Mouse (Mus musculus): ENCODE measurements at regions not wholly inside any gene's neighbourhood (a gene's known extent, or its start where the extent isn't known, plus 50 kb on each side); places are given as distances from the start of the nearest gene placed in this dataset.

GRCm38 (mm10) chr2:103848923-103849700, 51.7 kb upstream of the Caprin1 start:
- no peaks in the 10 kb centered on the region for H3K9me3 ChIP-seq (replicated peaks)
- peak; percentile 48; the same call in 1 of the 2 replicates for ATAC-seq (ENCODE audit: insufficient number of reproducible peaks, low FRiP score)
- no peak overlapping the region for H3K9ac ChIP-seq
- H3K27me3 ChIP-seq (replicated peaks) = no peaks in the 10 kb centered on the region
- H3K4me1 ChIP-seq (replicated peaks) = 0 out of 2 replicates have a peak, but pooled peaks cover 4% of the 10 kb centered on the region
- no peak overlapping the region for H3K27ac ChIP-seq (ENCODE audit: poor library complexity, severe bottlenecking)
- 67% methylated on average over 9 of the region's 9 CpGs for WGBS
- no peaks in the 10 kb centered on the region for H3K36me3 ChIP-seq
- H3K4me2 ChIP-seq = no peak overlapping the region
- H3K4me3 ChIP-seq = no peak overlapping the region

GRCm38 (mm10) chr2:103849766-103850530, 52.5 kb upstream of the Caprin1 start:
- H3K9ac ChIP-seq = no peak overlapping the region
- no peak overlapping the region for H3K4me2 ChIP-seq
- H3K27me3 ChIP-seq (replicated peaks) = no peaks in the 10 kb centered on the region
- no peak overlapping the region for H3K27ac ChIP-seq (ENCODE audit: poor library complexity, severe bottlenecking)
- no peaks in the 10 kb centered on the region for H3K9me3 ChIP-seq (replicated peaks)
- 0 out of 2 replicates have a peak, but pooled peaks cover 4% of the 10 kb centered on the region for H3K4me1 ChIP-seq (replicated peaks)
- no peak for ATAC-seq (ENCODE audit: insufficient number of reproducible peaks, low FRiP score)
- no peaks in the 10 kb centered on the region for H3K36me3 ChIP-seq
- H3K4me3 ChIP-seq = no peak overlapping the region
- 74% methylated on average over 9 of the region's 9 CpGs for WGBS

- Histone ChIP-seq H3K27ac (ENCODE audit: poor library complexity, severe bottlenecking) (no peak overlapping the region), H3K27me3 (replicated peaks) (no peaks in the 10 kb centered on the region), H3K9me3 (replicated peaks) (no peaks in the 10 kb centered on the region), H3K4me3 (no peak overlapping the region), H3K4me2 (no peak overlapping the region), H3K4me1 (replicated peaks) (0 out of 2 replicates have a peak, but pooled peaks cover 4% of the 10 kb centered on the region), H3K9ac (no peak overlapping the region), H3K36me3 (no peaks in the 10 kb centered on the region)
- 64% methylated on average over 5 of the region's 5 CpGs for WGBS
- no peak for ATAC-seq (ENCODE audit: insufficient number of reproducible peaks, low FRiP score)
These were observed 53.0 kb upstream of the Caprin1 start for GRCm38 (mm10) chr2:103850531-103850816.

GRCm38 (mm10) chr2:103851171-103851570, 53.7 kb upstream of the Caprin1 start:
- Histone ChIP-seq H3K4me2 (no peak overlapping the region), H3K27ac (ENCODE audit: poor library complexity, severe bottlenecking) (no peak overlapping the region), H3K36me3 (no peaks in the 10 kb centered on the region), H3K27me3 (replicated peaks) (no peaks in the 10 kb centered on the region), H3K4me1 (replicated peaks) (0 out of 2 replicates have a peak, but pooled peaks cover 4% of the 10 kb centered on the region), H3K4me3 (no peak overlapping the region), H3K9me3 (replicated peaks) (no peaks in the 10 kb centered on the region), H3K9ac (no peak overlapping the region)
- no peak for ATAC-seq (ENCODE audit: insufficient number of reproducible peaks, low FRiP score)
- WGBS = 81% methylated on average over 3 of the region's 3 CpGs

GRCm38 (mm10) chr2:103861226-103861625, 63.8 kb upstream of the Caprin1 start:
- no peak overlapping the region for H3K4me3 ChIP-seq
- ATAC-seq (ENCODE audit: insufficient number of reproducible peaks, low FRiP score) = no peak

GRCm38 (mm10) chr2:103864254-103864653, 66.8 kb upstream of the Caprin1 start:
- Histone ChIP-seq H3K4me3 (no peak overlapping the region), H3K36me3 (no peaks in the 10 kb centered on the region), H3K9ac (no peak overlapping the region), H3K27me3 (replicated peaks) (peaks cover 9% of the 10 kb centered on the region), H3K4me2 (no peak overlapping the region), H3K4me1 (replicated peaks) (no peaks in the 10 kb centered on the region), H3K27ac (ENCODE audit: poor library complexity, severe bottlenecking) (no peak overlapping the region), H3K9me3 (replicated peaks) (peaks cover 8% of the 10 kb centered on the region; the same call in 1 of the 2 replicates)
- WGBS = 63% methylated on average over 2 of the region's 2 CpGs
- ATAC-seq (ENCODE audit: insufficient number of reproducible peaks, low FRiP score) = no peak

More at GRCm38 (mm10) chr2:103861226-103861625, 63.8 kb upstream of the Caprin1 start:
- H3K27me3 ChIP-seq (replicated peaks) = no peaks in the 10 kb centered on the region; the same call in 1 of the 2 replicates
- H3K27ac ChIP-seq (ENCODE audit: poor library complexity, severe bottlenecking) = no peak overlapping the region
- no peaks in the 10 kb centered on the region for H3K36me3 ChIP-seq
- 80% methylated on average over 8 of the region's 8 CpGs for WGBS
- no peak overlapping the region for H3K4me2 ChIP-seq
- H3K9me3 ChIP-seq (replicated peaks) = peaks cover 8% of the 10 kb centered on the region; the same call in 1 of the 2 replicates
- no peak overlapping the region for H3K9ac ChIP-seq
- H3K4me1 ChIP-seq (replicated peaks) = no peaks in the 10 kb centered on the region

GRCm38 (mm10) chr2:103865319-103866171, 68.1 kb upstream of the Caprin1 start:
- no peak overlapping the region for H3K9ac ChIP-seq
- no peak for ATAC-seq (ENCODE audit: insufficient number of reproducible peaks, low FRiP score)
- WGBS = 67% methylated on average over 4 of the region's 4 CpGs
- H3K27me3 ChIP-seq (replicated peaks) = peaks cover 18% of the 10 kb centered on the region
- H3K4me1 ChIP-seq (replicated peaks) = no peaks in the 10 kb centered on the region
- H3K4me2 ChIP-seq = no peak overlapping the region
- no peaks in the 10 kb centered on the region for H3K36me3 ChIP-seq
- H3K4me3 ChIP-seq = no peak overlapping the region
- no peak overlapping the region for H3K27ac ChIP-seq (ENCODE audit: poor library complexity, severe bottlenecking)
- H3K9me3 ChIP-seq (replicated peaks) = peaks cover 8% of the 10 kb centered on the region; the same call in 1 of the 2 replicates

GRCm38 (mm10) chr2:103867241-103867957, 70.0 kb upstream of the Caprin1 start:
- Histone ChIP-seq H3K9ac (no peak overlapping the region), H3K4me3 (no peak overlapping the region), H3K9me3 (replicated peaks) (peaks cover 8% of the 10 kb centered on the region; the same call in 1 of the 2 replicates), H3K36me3 (no peaks in the 10 kb centered on the region), H3K4me1 (replicated peaks) (no peaks in the 10 kb centered on the region), H3K27ac (ENCODE audit: poor library complexity, severe bottlenecking) (no peak overlapping the region), H3K27me3 (replicated peaks) (peaks cover 18% of the 10 kb centered on the region), H3K4me2 (no peak overlapping the region)
- 74% methylated on average over 14 of the region's 14 CpGs for WGBS
- no peak for ATAC-seq (ENCODE audit: insufficient number of reproducible peaks, low FRiP score)

- no peaks in the 10 kb centered on the region for H3K36me3 ChIP-seq
- H3K4me1 ChIP-seq (replicated peaks) = no peaks in the 10 kb centered on the region
- peaks cover 18% of the 10 kb centered on the region for H3K27me3 ChIP-seq (replicated peaks)
- H3K9me3 ChIP-seq (replicated peaks) = peaks cover 8% of the 10 kb centered on the region; the same call in 1 of the 2 replicates
- 90% methylated on average over 13 of the region's 13 CpGs for WGBS
- no peak for ATAC-seq (ENCODE audit: insufficient number of reproducible peaks, low FRiP score)
- H3K4me2 ChIP-seq = no peak overlapping the region
- no peak overlapping the region for H3K27ac ChIP-seq (ENCODE audit: poor library complexity, severe bottlenecking)
- H3K4me3 ChIP-seq = no peak overlapping the region
- H3K9ac ChIP-seq = no peak overlapping the region
These were observed 70.5 kb upstream of the Caprin1 start for GRCm38 (mm10) chr2:103867958-103868330.

GRCm38 (mm10) chr2:103868655-103869054, 71.2 kb upstream of the Caprin1 start:
- Histone ChIP-seq H3K27ac (ENCODE audit: poor library complexity, severe bottlenecking) (no peak overlapping the region), H3K36me3 (no peaks in the 10 kb centered on the region), H3K4me3 (no peak overlapping the region), H3K9ac (no peak overlapping the region), H3K4me2 (no peak overlapping the region), H3K9me3 (replicated peaks) (peaks cover 8% of the 10 kb centered on the region; the same call in 1 of the 2 replicates), H3K27me3 (replicated peaks) (peaks cover 18% of the 10 kb centered on the region), H3K4me1 (replicated peaks) (no peaks in the 10 kb centered on the region)
- ATAC-seq (ENCODE audit: insufficient number of reproducible peaks, low FRiP score) = no peak
- WGBS = 56% methylated on average over 7 of the region's 7 CpGs
